Mouse (Mus musculus) hindbrain, embryonic 14.5 days (tissue): ENCODE measurements at regions not wholly inside any gene's neighbourhood (a gene's known extent, or its start where the extent isn't known, plus 50 kb on each side); places are given as distances from the start of the nearest gene placed in this dataset.

Experiments used
- ATAC-seq: fragments of 200-750 bp; cut with Nextera tagmentation; 2 replicates; pipeline ENCODE4 v1.8.0; 2017; ENCODE audit warnings: moderate number of reproducible peaks, mild to moderate bottlenecking, moderate TSS enrichment, moderate library complexity; ENCODE audit not compliant: low FRiP score
- DNase-seq: peaks from one replicate; pipeline ENCODE4 v3.0.0-alpha.2; 2015; ENCODE audit warnings: low spot score
- H3K27ac ChIP-seq: fragments of 300-500 bp; sonication (generic); 2 replicates; pipeline ENCODE4 v1.5.1; 2014; ENCODE audit warnings: mild to moderate bottlenecking, moderate library complexity
- H3K27me3 ChIP-seq: fragments of 300-500 bp; sonication (generic); 2 replicates; pipeline ENCODE4 v1.6.1; 2014; ENCODE audit warnings: mild to moderate bottlenecking, low read length, mixed read lengths; ENCODE audit not compliant: control insufficient read depth, insufficient read depth
- H3K36me3 ChIP-seq: fragments of 300-500 bp; sonication (generic); replicated peaks from 2 replicates; pipeline ENCODE4 v1.6.1; 2014; ENCODE audit not compliant: control insufficient read depth, insufficient read depth
- H3K4me1 ChIP-seq: fragments of 300-500 bp; sonication (generic); replicated peaks from 2 replicates; pipeline ENCODE4 v1.6.1; 2014; ENCODE audit warnings: antibody characterized with exemption, low read length, mixed read lengths; ENCODE audit not compliant: control insufficient read depth, insufficient read depth
- H3K4me2 ChIP-seq: fragments of 300-500 bp; sonication (generic); replicated peaks from 2 replicates; pipeline ENCODE4 v1.6.1; 2014; ENCODE audit warnings: mild to moderate bottlenecking, moderate library complexity
- H3K4me3 ChIP-seq: fragments of 300-500 bp; sonication (generic); replicated peaks from 2 replicates; pipeline ENCODE4 v1.5.1; 2014; ENCODE audit warnings: mild to moderate bottlenecking, low read length
- H3K9ac ChIP-seq: fragments of 300-500 bp; sonication (generic); 2 replicates; pipeline ENCODE4 v1.6.1; 2014
- H3K9me3 ChIP-seq: fragments of 300-500 bp; sonication (generic); 2 replicates; pipeline ENCODE4 v1.6.1; 2016; ENCODE audit warnings: low read length; ENCODE audit not compliant: control insufficient read depth
- WGBS: fragments of 180-500 bp; shearing (Covaris S2); extraction: QIAGEN DNeasy Blood & Tissue Kit; methylation state at CpG from one replicate; pipeline ENCODE4 v1.1.7; 2014; 5-methylcytosine and 5-hydroxymethylcytosine counted together

GRCm38 (mm10) chr3:29890764-29891163 lies 657.0 kb downstream of the Mecom start:
- no peaks in the 10 kb centered on the region for H3K27me3 ChIP-seq
- no peak for ATAC-seq
- WGBS = 92% methylated on average over 4 of the region's 4 CpGs
- no peak overlapping the region for H3K27ac ChIP-seq
- H3K4me3 ChIP-seq = no peak overlapping the region
- no peak for DNase-seq
- no peaks in the 10 kb centered on the region for H3K9me3 ChIP-seq
- H3K9ac ChIP-seq = no peak overlapping the region
- H3K4me2 ChIP-seq = no peak overlapping the region
- no peaks in the 10 kb centered on the region for H3K36me3 ChIP-seq
- no peaks in the 10 kb centered on the region for H3K4me1 ChIP-seq

DNA sequence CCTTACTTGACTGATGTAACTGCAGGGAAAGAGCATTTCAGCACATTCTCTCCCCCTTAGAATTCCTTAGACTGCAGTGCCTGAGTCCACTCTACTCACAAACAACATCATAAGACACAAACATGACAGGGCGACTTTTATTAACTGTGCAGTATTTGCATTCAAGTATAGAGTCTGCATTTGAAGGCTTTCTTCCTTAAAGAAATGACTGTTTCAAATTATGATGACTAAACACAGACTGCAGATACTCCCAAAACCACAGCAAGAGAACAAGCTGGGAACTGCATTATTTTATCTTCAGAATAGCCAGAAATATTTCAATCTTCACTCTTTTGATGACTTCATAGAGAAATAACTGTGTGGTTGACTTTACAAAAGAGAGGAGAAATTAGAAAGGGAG lies 657.5 kb downstream of the Mecom start:
- ATAC-seq (no peak), DNase-seq (no peak)
- Histone ChIP-seq H3K9ac (no peak overlapping the region), H3K4me2 (no peak overlapping the region), H3K27ac (no peak overlapping the region), H3K36me3 (no peaks in the 10 kb centered on the region), H3K9me3 (no peaks in the 10 kb centered on the region), H3K4me3 (no peak overlapping the region), H3K27me3 (no peaks in the 10 kb centered on the region), H3K4me1 (no peaks in the 10 kb centered on the region)
- WGBS = 89% methylated on average over 1 of the region's 1 CpGs

DNA sequence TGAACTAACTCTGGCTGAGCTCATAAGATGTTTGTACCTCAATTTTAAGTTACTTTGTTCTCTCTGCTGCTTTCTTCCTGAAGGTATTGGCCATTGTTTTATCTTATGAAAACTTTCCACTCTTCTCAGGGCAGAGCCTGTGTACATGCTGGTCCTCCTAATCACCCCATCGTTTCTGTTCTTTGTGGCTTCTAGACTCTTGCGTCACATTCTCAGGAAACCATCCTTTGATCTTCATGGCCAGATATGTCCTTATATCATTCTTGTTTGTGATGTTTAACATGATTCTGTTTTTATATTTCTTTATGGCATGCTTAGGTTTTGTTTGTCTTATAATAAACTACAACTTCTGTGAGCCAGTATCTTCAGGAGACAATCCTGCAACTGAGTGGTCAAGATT lies 658.2 kb downstream of the Mecom start:
- Histone ChIP-seq H3K4me1 (no peaks in the 10 kb centered on the region), H3K4me3 (no peak overlapping the region), H3K9me3 (no peaks in the 10 kb centered on the region), H3K27me3 (no peaks in the 10 kb centered on the region), H3K4me2 (no peak overlapping the region), H3K27ac (no peak overlapping the region), H3K9ac (no peak overlapping the region), H3K36me3 (no peaks in the 10 kb centered on the region)
- ATAC-seq (no peak), DNase-seq (no peak)
- WGBS = 94% methylated on average over 2 of the region's 2 CpGs

DNA sequence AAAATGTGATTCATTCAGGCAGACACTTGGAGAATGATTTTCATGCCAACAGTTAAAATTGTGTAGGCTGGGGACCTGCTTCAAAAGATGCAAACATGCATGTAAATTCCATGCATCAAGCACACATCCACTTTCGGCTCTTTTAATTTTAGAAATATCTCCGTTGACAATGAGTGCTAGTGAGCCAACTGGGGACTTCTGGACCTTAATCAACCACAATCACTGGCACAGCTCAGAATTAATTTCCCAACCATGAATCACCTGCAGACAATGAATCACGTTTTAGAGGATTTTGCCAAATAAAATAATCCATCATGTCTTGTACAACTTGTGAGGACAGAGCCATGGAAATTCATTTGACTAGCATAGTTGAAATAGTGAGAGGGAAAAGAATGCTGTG lies 667.8 kb downstream of the Mecom start:
- Histone ChIP-seq H3K27me3 (no peaks in the 10 kb centered on the region), H3K9me3 (no peaks in the 10 kb centered on the region), H3K27ac (no peak overlapping the region), H3K4me3 (no peak overlapping the region), H3K36me3 (no peaks in the 10 kb centered on the region), H3K4me2 (no peak overlapping the region), H3K4me1 (no peaks in the 10 kb centered on the region), H3K9ac (no peak overlapping the region)
- DNase-seq (no peak), ATAC-seq (no peak)
- WGBS = 56% methylated on average over 3 of the region's 3 CpGs

DNA sequence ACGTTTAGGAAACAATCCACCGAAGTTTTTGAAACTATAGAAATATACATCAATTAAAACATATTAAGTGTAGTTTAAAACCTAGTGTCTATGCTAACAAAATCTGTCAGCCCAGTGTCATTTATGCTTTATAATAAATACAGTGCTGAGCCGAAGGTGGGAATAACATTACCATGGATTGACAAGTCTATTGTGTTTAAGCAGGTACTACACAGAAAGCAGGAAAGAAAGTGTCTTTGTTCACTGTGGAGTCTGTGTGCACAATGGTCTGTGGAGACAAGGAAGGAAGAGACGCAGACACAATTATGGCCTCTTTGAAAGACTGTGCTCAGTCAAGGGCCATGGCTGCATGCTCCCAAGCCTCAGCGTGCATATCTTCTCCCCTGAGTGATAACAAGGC lies 672.0 kb downstream of the Mecom start:
- DNase-seq (no peak), ATAC-seq (no peak)
- WGBS = 59% methylated on average over 5 of the region's 5 CpGs

DNA sequence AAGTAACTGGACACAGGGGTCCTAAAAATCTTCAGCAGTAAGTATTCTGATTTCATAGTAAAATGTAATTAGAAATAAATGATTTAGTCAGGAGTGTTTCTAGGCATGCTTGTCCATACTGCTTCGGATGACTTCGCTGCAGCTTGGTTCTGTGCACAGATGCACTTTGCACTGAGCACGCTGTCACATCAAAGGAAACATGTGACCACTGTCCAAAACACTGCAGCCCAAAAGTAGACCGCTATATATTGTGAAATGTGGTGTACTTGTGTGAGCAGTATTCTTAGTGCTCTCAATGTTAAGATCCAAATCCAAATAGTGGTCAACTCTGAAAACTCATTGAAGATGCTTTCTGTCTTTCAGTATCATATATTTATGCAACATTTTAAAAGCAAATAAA lies 685.4 kb downstream of the Mecom start:
- H3K27me3 ChIP-seq = no peaks in the 10 kb centered on the region
- ATAC-seq (no peak), DNase-seq (no peak)
- H3K27ac ChIP-seq = no peak overlapping the region
- no peaks in the 10 kb centered on the region for H3K36me3 ChIP-seq
- no peak overlapping the region for H3K9ac ChIP-seq
- 86% methylated on average over 4 of the region's 4 CpGs for WGBS
- no peak overlapping the region for H3K4me2 ChIP-seq
- H3K9me3 ChIP-seq = no peaks in the 10 kb centered on the region
- no peak overlapping the region for H3K4me3 ChIP-seq
- no peaks in the 10 kb centered on the region for H3K4me1 ChIP-seq

More for the DNA sequence above, 672.0 kb downstream of the Mecom start:
- H3K27me3 ChIP-seq = no peaks in the 10 kb centered on the region
- no peaks in the 10 kb centered on the region for H3K4me1 ChIP-seq
- no peak overlapping the region for H3K9ac ChIP-seq
- no peak overlapping the region for H3K4me3 ChIP-seq
- H3K27ac ChIP-seq = no peak overlapping the region
- no peaks in the 10 kb centered on the region for H3K36me3 ChIP-seq
- no peak overlapping the region for H3K4me2 ChIP-seq
- H3K9me3 ChIP-seq = no peaks in the 10 kb centered on the region

GRCm38 (mm10) chr3:29852465-29852864 lies 695.3 kb downstream of the Mecom start:
- Histone ChIP-seq H3K9me3 (no peaks in the 10 kb centered on the region), H3K4me1 (no peaks in the 10 kb centered on the region), H3K4me3 (no peak overlapping the region), H3K4me2 (no peak overlapping the region), H3K9ac (no peak overlapping the region), H3K36me3 (no peaks in the 10 kb centered on the region), H3K27me3 (no peaks in the 10 kb centered on the region), H3K27ac (no peak overlapping the region)
- no peak for DNase-seq
- WGBS = 18% methylated on average over 3 of the region's 3 CpGs
- no peak for ATAC-seq

GRCm38 (mm10) chr3:29835432-29835831 lies 712.4 kb downstream of the Mecom start:
- Histone ChIP-seq H3K4me1 (no peaks in the 10 kb centered on the region), H3K27me3 (no peaks in the 10 kb centered on the region), H3K9ac (no peak overlapping the region), H3K4me2 (no peak overlapping the region), H3K9me3 (no peaks in the 10 kb centered on the region), H3K4me3 (no peak overlapping the region), H3K27ac (no peak overlapping the region), H3K36me3 (no peaks in the 10 kb centered on the region)
- DNase-seq (no peak), ATAC-seq (no peak)
- 76% methylated on average over 4 of the region's 4 CpGs for WGBS

DNA sequence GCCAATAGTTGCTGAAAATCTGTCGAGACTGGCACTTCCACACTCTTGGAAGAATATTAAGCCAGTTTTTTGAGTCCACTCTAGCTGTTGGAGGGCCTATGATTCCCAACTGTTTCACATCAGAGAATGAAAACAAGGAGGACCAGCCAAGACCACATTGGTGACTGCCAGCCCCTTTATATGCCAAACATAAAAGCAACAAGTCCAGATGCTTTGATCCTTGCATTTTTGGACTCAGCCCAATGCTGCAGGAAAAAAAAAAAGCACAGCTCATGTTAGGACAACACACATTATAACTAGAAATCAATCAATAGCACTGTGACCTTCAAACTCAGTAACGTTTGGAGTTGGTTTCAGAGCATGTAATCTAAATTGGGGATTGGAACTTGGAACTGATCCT lies 712.9 kb downstream of the Mecom start:
- Histone ChIP-seq H3K36me3 (no peaks in the 10 kb centered on the region), H3K27me3 (no peaks in the 10 kb centered on the region), H3K9me3 (no peaks in the 10 kb centered on the region), H3K9ac (no peak overlapping the region), H3K4me1 (no peaks in the 10 kb centered on the region), H3K4me3 (no peak overlapping the region), H3K4me2 (no peak overlapping the region), H3K27ac (no peak overlapping the region)
- ATAC-seq (no peak), DNase-seq (peak; percentile 37)
- 54% methylated on average over 2 of the region's 2 CpGs for WGBS

DNA sequence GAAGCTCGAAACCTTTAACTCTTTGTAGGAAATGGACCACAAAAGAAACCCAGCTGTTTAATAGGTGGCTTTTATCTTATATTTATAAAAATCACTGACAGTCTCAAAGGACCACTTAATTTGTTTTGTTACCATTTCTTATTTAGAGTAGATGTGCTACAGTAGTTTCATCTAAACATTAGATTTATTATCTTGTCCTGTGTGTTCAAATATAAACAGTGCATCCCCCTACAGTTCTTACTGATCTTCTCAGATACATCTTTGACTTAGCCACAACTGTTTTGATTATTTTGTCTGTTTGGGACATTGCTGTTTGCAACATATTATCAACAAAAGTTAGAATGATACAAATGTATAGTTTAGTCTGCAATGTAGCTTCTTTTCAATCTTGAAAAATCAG lies 716.5 kb downstream of the Mecom start:
- 86% methylated on average over 1 of the region's 1 CpGs for WGBS
- H3K27me3 ChIP-seq = no peaks in the 10 kb centered on the region
- no peak overlapping the region for H3K9ac ChIP-seq
- no peak overlapping the region for H3K4me3 ChIP-seq
- H3K4me2 ChIP-seq = no peak overlapping the region
- ATAC-seq (no peak), DNase-seq (no peak)
- H3K4me1 ChIP-seq = no peaks in the 10 kb centered on the region
- H3K27ac ChIP-seq = no peak overlapping the region
- no peaks in the 10 kb centered on the region for H3K36me3 ChIP-seq
- H3K9me3 ChIP-seq = no peaks in the 10 kb centered on the region
